Mouse (Mus musculus): ENCODE measurements at regions not wholly inside any gene's neighbourhood (a gene's known extent, or its start where the extent isn't known, plus 50 kb on each side); places are given as distances from the start of the nearest gene placed in this dataset.

DNA sequence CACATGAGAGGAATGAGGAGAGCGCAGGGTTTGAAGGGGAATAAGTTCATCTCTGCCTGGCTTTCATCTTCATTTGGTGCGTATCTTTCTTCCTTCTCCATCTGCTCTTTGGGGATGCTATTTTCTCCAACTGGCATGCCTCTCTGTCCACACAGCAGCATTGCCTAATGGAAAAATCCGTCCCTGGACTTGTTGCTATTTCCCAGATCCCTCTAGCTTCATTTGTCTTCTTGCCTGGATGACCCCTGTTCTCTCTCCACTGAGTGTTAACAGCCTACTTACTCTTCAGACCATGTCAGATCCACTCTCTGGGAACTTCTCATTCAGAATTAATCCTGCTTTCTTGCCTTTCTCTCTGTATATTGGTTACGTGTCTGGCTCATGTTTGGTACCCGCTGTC lies 102.7 kb upstream of the Pkn2 start:
- TF ChIP-seq CTCF (IDR thresholded peaks at IDR 0.05; ENCODE audit: low read depth): no peak
- no peak for TF ChIP-seq EP300 (IDR thresholded peaks at IDR 0.05; ENCODE audit: low read depth)

All from liver, postnatal 0 days (tissue).